Mouse (Mus musculus) kidney, embryonic 15.5 days (tissue): Measurements from ENCODE around the gene Anxa5. TPM values are rescaled to one million over a fixed set of nuclear protein-coding genes. Genes with fewer than 3 reads are reported as not detected.

Source experiments
- ATAC-seq: fragments of 200-750 bp; cut with Nextera tagmentation; replicated peaks from 2 replicates; pipeline ENCODE4 v1.8.0; 2017; ENCODE audit warnings: moderate TSS enrichment; ENCODE audit not compliant: low FRiP score
- H3K27ac ChIP-seq: fragments of 300-500 bp; sonication (generic); 2 replicates; pipeline ENCODE4 v1.5.1; 2015; ENCODE audit warnings: mild to moderate bottlenecking, inconsistent platforms
- H3K27me3 ChIP-seq: fragments of 300-500 bp; sonication (generic); 2 replicates; pipeline ENCODE4 v1.6.1; 2015; ENCODE audit warnings: inconsistent platforms
- H3K36me3 ChIP-seq: fragments of 300-500 bp; sonication (generic); 2 replicates; pipeline ENCODE4 v1.6.1; 2015; ENCODE audit warnings: inconsistent platforms
- H3K4me1 ChIP-seq: fragments of 300-500 bp; sonication (generic); 2 replicates; pipeline ENCODE4 v1.6.1; 2015; ENCODE audit warnings: inconsistent platforms
- H3K4me2 ChIP-seq: fragments of 300-500 bp; sonication (generic); 2 replicates; pipeline ENCODE4 v1.6.1; 2015; ENCODE audit warnings: moderate library complexity, mild to moderate bottlenecking, inconsistent platforms
- H3K4me3 ChIP-seq: fragments of 300-500 bp; sonication (generic); replicated peaks from 2 replicates; pipeline ENCODE4 v1.5.1; 2015; ENCODE audit warnings: mild to moderate bottlenecking, inconsistent platforms
- H3K9ac ChIP-seq: fragments of 300-500 bp; sonication (generic); 2 replicates; pipeline ENCODE4 v1.6.1; 2015; ENCODE audit warnings: mild to moderate bottlenecking, inconsistent platforms
- H3K9me3 ChIP-seq: fragments of 300-500 bp; sonication (generic); replicated peaks from 2 replicates; pipeline ENCODE4 v1.6.1; 2016; ENCODE audit warnings: inconsistent platforms
- WGBS: fragments of 180-500 bp; shearing (Covaris S2); methylation state at CpG from one replicate; pipeline ENCODE4 v1.1.7; 2015; ENCODE audit warnings: mixed read lengths; 5-methylcytosine and 5-hydroxymethylcytosine counted together
- polyA plus RNA-seq: library from polyadenylated mRNA; unstranded; fragments of >200 nt; fragmentation: Nextera tagmentation; extraction: Ambion mirVana; gene quantifications from 2 replicates; pipeline ENCODE4 v1.2.1, GENCODE M21; 2015

Gene Anxa5
- 289 and 314 TPM in 2 replicates for polyA plus RNA-seq

- WGBS, result under 1% methylated on average over 32 of the region's 32 CpGs
- Histone ChIP-seq H3K9ac (peak within 1 kb of the TSS; percentile 76), H3K27ac (peak within 1 kb of the TSS; percentile 93), H3K4me2 (peak within 1 kb of the TSS; percentile 89), H3K27me3 (no peaks in the 10 kb centered on the region), H3K4me1 (peaks cover 32% of the 10 kb centered on the region), H3K36me3 (no peaks in the 10 kb centered on the region), H3K4me3 (peak within 1 kb of the TSS; percentile 82), H3K9me3 (no peaks in the 10 kb centered on the region)
- peak; percentile 99 for ATAC-seq
Measured at GRCm38 (mm10) chr3:36475532-36476087, at the start of gene Anxa5, which contains the start of gene 1810062G17Rik. Anxa5 (minus strand) TSS chr3:36475894. 1810062G17Rik (plus strand) TSS chr3:36475937.

GRCm38 (mm10) chr3:36524466-36524865 is 48.8 kb upstream of the Anxa5 start:
- no peak overlapping the region for H3K4me2 ChIP-seq
- H3K36me3 ChIP-seq, result no peaks in the 10 kb centered on the region
- 76% methylated on average over 3 of the region's 3 CpGs for WGBS
- no peak overlapping the region for H3K4me3 ChIP-seq
- no peak for ATAC-seq
- H3K27ac ChIP-seq, result no peak overlapping the region
- H3K4me1 ChIP-seq, result peaks cover 10% of the 10 kb centered on the region; the same call in 1 of the 2 replicates
- no peaks in the 10 kb centered on the region for H3K9me3 ChIP-seq
- H3K9ac ChIP-seq, result no peak overlapping the region
- H3K27me3 ChIP-seq, result peaks cover 38% of the 10 kb centered on the region

GRCm38 (mm10) chr3:36522137-36522536 is 46.4 kb upstream of the Anxa5 start:
- Histone ChIP-seq H3K36me3 (no peaks in the 10 kb centered on the region), H3K4me1 (peaks cover 10% of the 10 kb centered on the region; the same call in 1 of the 2 replicates), H3K27me3 (peaks cover 51% of the 10 kb centered on the region), H3K4me3 (no peak overlapping the region), H3K9me3 (no peaks in the 10 kb centered on the region), H3K9ac (no peak overlapping the region), H3K4me2 (no peak overlapping the region), H3K27ac (no peak overlapping the region)
- 14% methylated on average over 4 of the region's 4 CpGs for WGBS
- ATAC-seq, result no peak

- Histone ChIP-seq H3K36me3 (no peaks in the 10 kb centered on the region), H3K27me3 (peaks cover 51% of the 10 kb centered on the region)
- whole genome bisulfite sequencing, result 1% methylated on average over 51 of the region's 51 CpGs
Measured at GRCm38 (mm10) chr3:36521073-36522060, 45.7 kb upstream of the Anxa5 start, which contains the start of gene Gm11549. Gm11549 (minus strand) TSS chr3:36521813.

GRCm38 (mm10) chr3:36516196-36516595 is 40.5 kb upstream of the Anxa5 start:
- H3K4me1 ChIP-seq, result peaks cover 5% of the 10 kb centered on the region; the same call in 1 of the 2 replicates
- 87% methylated on average over 9 of the region's 9 CpGs for WGBS
- H3K27me3 ChIP-seq, result peaks cover 26% of the 10 kb centered on the region
- H3K27ac ChIP-seq, result no peak overlapping the region
- H3K9me3 ChIP-seq, result no peaks in the 10 kb centered on the region
- no peaks in the 10 kb centered on the region for H3K36me3 ChIP-seq
- H3K4me3 ChIP-seq, result no peak overlapping the region
- ATAC-seq, result no peak
- no peak overlapping the region for H3K9ac ChIP-seq
- H3K4me2 ChIP-seq, result no peak overlapping the region

More at GRCm38 (mm10) chr3:36521073-36522060, 45.7 kb upstream of the Anxa5 start, which contains the start of gene Gm11549:
- Histone ChIP-seq H3K4me3 (peak within 1 kb of the TSS; percentile 45), H3K4me1 (peaks cover 10% of the 10 kb centered on the region; the same call in 1 of the 2 replicates), H3K9ac (peak within 1 kb of the TSS; percentile 5; the same call in 1 of the 2 replicates), H3K9me3 (no peaks in the 10 kb centered on the region), H3K27ac (no peak within 1 kb of the TSS), H3K4me2 (peak within 1 kb of the TSS; percentile 80)
- peak; percentile 69; the same call in 1 of the 2 replicates for ATAC-seq

- no peak for ATAC-seq
- no peak overlapping the region for H3K9ac ChIP-seq
- H3K27ac ChIP-seq, result no peak overlapping the region
- no peaks in the 10 kb centered on the region for H3K27me3 ChIP-seq
- H3K9me3 ChIP-seq, result no peaks in the 10 kb centered on the region
- H3K4me2 ChIP-seq, result no peak overlapping the region
- no peak overlapping the region for H3K4me3 ChIP-seq
- WGBS, result 76% methylated on average over 6 of the region's 6 CpGs
- H3K36me3 ChIP-seq, result no peaks in the 10 kb centered on the region
- H3K4me1 ChIP-seq, result no peaks in the 10 kb centered on the region
Measured at GRCm38 (mm10) chr3:36511491-36511890, 35.8 kb upstream of the Anxa5 start.

- Histone ChIP-seq H3K4me3 (no peak overlapping the region), H3K4me1 (no peaks in the 10 kb centered on the region), H3K36me3 (no peaks in the 10 kb centered on the region), H3K9me3 (no peaks in the 10 kb centered on the region), H3K4me2 (no peak overlapping the region), H3K27ac (no peak overlapping the region), H3K27me3 (no peaks in the 10 kb centered on the region), H3K9ac (no peak overlapping the region)
- 70% methylated on average over 10 of the region's 10 CpGs for WGBS
- no peak for ATAC-seq
Measured at GRCm38 (mm10) chr3:36505809-36506735, 30.4 kb upstream of the Anxa5 start.

GRCm38 (mm10) chr3:36505306-36505705 is 29.6 kb upstream of the Anxa5 start:
- Histone ChIP-seq H3K36me3 (no peaks in the 10 kb centered on the region), H3K4me1 (no peaks in the 10 kb centered on the region), H3K9me3 (no peaks in the 10 kb centered on the region), H3K9ac (no peak overlapping the region), H3K27ac (no peak overlapping the region), H3K4me3 (no peak overlapping the region), H3K4me2 (no peak overlapping the region), H3K27me3 (no peaks in the 10 kb centered on the region)
- no peak for ATAC-seq
- WGBS, result 82% methylated on average over 8 of the region's 8 CpGs

- Histone ChIP-seq H3K36me3 (no peaks in the 10 kb centered on the region), H3K4me1 (no peaks in the 10 kb centered on the region), H3K4me3 (no peak overlapping the region), H3K27me3 (no peaks in the 10 kb centered on the region), H3K9me3 (no peaks in the 10 kb centered on the region), H3K9ac (no peak overlapping the region), H3K4me2 (no peak overlapping the region), H3K27ac (no peak overlapping the region)
- WGBS, result 77% methylated on average over 7 of the region's 7 CpGs
- no peak for ATAC-seq
Measured at GRCm38 (mm10) chr3:36501546-36501945, 25.9 kb upstream of the Anxa5 start.

- Histone ChIP-seq H3K27me3 (0 out of 2 replicates have a peak, but pooled peaks cover 2% of the 10 kb centered on the region), H3K27ac (no peak overlapping the region), H3K36me3 (no peaks in the 10 kb centered on the region), H3K9me3 (no peaks in the 10 kb centered on the region), H3K9ac (no peak overlapping the region), H3K4me1 (no peaks in the 10 kb centered on the region), H3K4me2 (no peak overlapping the region), H3K4me3 (no peak overlapping the region)
- no peak for ATAC-seq
- 81% methylated on average over 8 of the region's 8 CpGs for WGBS
Measured at GRCm38 (mm10) chr3:36500976-36501375, 25.3 kb upstream of the Anxa5 start.

- no peak overlapping the region for H3K4me3 ChIP-seq
- 0 out of 2 replicates have a peak, but pooled peaks cover 2% of the 10 kb centered on the region for H3K27me3 ChIP-seq
- H3K27ac ChIP-seq, result no peak overlapping the region
- no peak for ATAC-seq
- H3K9ac ChIP-seq, result no peak overlapping the region
- H3K9me3 ChIP-seq, result no peaks in the 10 kb centered on the region
- no peak overlapping the region for H3K4me2 ChIP-seq
- no peaks in the 10 kb centered on the region for H3K36me3 ChIP-seq
- 0 out of 2 replicates have a peak, but pooled peaks cover 4% of the 10 kb centered on the region for H3K4me1 ChIP-seq
- 92% methylated on average over 7 of the region's 7 CpGs for WGBS
Measured at GRCm38 (mm10) chr3:36499418-36499817, 23.7 kb upstream of the Anxa5 start.
